Mouse (Mus musculus): ENCODE results near the gene Sh3bgrl2. TPM values are rescaled to one million over a fixed set of nuclear protein-coding genes. Genes with fewer than 3 reads are reported as not detected.

The Sh3bgrl2 gene
- polyA plus RNA-seq, 2 experiments = 3.5 to 9.7 TPM

- no peak overlapping the region for H3K4me3 ChIP-seq (ENCODE audit: insufficient read depth in 1 of 2, low read depth in 2 of 2, low read length in 2 of 2)
- no peak overlapping the region for H3K9ac ChIP-seq (replicated peaks)
- H3K27ac ChIP-seq = no peak overlapping the region
- no peaks in the 10 kb centered on the region for H3K4me1 ChIP-seq (replicated peaks; ENCODE audit: control insufficient read depth in 2 of 2, insufficient read depth in 2 of 2, low read length in 1 of 2)
- TF ChIP-seq EP300 (IDR thresholded peaks at IDR 0.05; ENCODE audit: low read depth) (no peak), CTCF (IDR thresholded peaks at IDR 0.05; ENCODE audit: low read depth) (no peak)
- H3K27me3 ChIP-seq (ENCODE audit: control insufficient read depth, insufficient read depth, low read length) = no peaks in the 10 kb centered on the region
- H3K4me2 ChIP-seq (ENCODE audit: low read depth) = no peak overlapping the region
- DNase-seq (ENCODE audit: low read depth in 3 of 3, low spot score in 3 of 3) = no peak
- no peaks in the 10 kb centered on the region for H3K36me3 ChIP-seq (replicated peaks; ENCODE audit: control insufficient read depth, insufficient read depth, low read depth)
- 61% methylated on average over 10 of the region's 10 CpGs for WGBS (ENCODE audit: insufficient replicate concordance)
- no peaks in the 10 kb centered on the region for H3K9me3 ChIP-seq (ENCODE audit: control insufficient read depth, low read length)
- no peak for ATAC-seq (ENCODE audit: insufficient read depth)
These were observed 52.3 kb downstream of the Sh3bgrl2 start for GRCm38 (mm10) chr9:83600286-83601048.

DNA sequence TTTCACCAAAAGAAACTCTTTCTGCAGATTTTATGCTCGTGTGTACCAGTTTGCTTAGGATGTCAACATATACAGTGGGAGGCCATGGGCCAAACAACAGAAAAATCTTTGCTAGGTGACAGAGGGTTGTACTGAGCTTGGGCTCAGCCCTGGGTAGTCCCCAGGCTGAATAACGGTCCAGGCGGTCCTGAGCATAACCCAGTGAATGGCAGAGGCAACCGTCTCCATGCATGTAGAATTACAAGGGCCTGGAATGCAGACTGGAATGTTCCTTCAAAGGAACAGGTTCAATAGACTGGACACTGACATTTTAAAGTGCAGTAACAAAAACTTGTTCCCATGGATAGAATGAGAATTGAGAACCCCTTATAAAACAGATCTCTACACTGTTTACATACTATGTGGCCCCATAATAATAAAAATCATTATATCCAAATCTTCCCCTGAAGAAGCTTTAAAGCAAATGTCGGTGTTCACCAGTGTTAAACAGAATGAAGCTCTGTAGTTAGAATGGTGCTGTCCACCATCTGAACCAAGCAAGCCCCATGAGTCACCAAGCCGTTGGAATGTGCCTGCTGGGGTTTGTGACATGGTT is 54.1 kb downstream of the Sh3bgrl2 start:
- Histone ChIP-seq H3K27me3 (ENCODE audit: control insufficient read depth, insufficient read depth, low read length) (no peaks in the 10 kb centered on the region), H3K4me1 (replicated peaks; ENCODE audit: control insufficient read depth in 2 of 2, insufficient read depth in 2 of 2, low read length in 1 of 2) (no peaks in the 10 kb centered on the region), H3K4me2 (ENCODE audit: low read depth) (no peak overlapping the region), H3K9ac (replicated peaks) (no peak overlapping the region), H3K27ac (no peak overlapping the region), H3K9me3 (ENCODE audit: control insufficient read depth, low read length) (no peaks in the 10 kb centered on the region), H3K4me3 (ENCODE audit: insufficient read depth in 1 of 2, low read depth in 2 of 2, low read length in 2 of 2) (no peak overlapping the region), H3K36me3 (replicated peaks; ENCODE audit: control insufficient read depth, insufficient read depth, low read depth) (no peaks in the 10 kb centered on the region)
- WGBS (ENCODE audit: insufficient replicate concordance) = 61% methylated on average over 6 of the region's 6 CpGs
- TF ChIP-seq EP300 (IDR thresholded peaks at IDR 0.05; ENCODE audit: low read depth) = no peak
- no peak for TF ChIP-seq CTCF (IDR thresholded peaks at IDR 0.05; ENCODE audit: low read depth)
- ATAC-seq (ENCODE audit: insufficient read depth) (no peak), DNase-seq (ENCODE audit: low read depth in 3 of 3, low spot score in 3 of 3) (no peak)

DNA sequence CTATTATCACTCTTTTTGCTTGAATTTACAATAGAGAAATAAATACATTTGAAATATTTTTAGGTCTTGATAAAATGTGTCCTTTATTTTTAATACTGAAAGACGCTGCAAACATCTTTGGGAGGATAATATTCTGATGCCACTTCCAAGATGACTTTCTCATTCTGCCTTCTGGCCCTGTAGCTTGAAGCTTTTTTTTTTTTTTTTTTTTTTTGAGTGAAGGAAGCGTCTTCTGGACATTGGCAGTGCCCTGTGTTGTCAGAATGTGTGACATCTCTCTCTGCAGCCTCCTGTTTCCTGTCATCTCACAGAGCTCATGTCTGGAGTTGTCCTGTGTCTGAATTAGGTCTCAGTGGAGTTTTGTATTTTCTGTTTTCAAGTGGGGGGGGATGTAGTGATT is 55.0 kb downstream of the Sh3bgrl2 start:
- no peak overlapping the region for H3K27ac ChIP-seq
- no peaks in the 10 kb centered on the region for H3K9me3 ChIP-seq (ENCODE audit: control insufficient read depth, low read length)
- TF ChIP-seq CTCF (IDR thresholded peaks at IDR 0.05; ENCODE audit: low read depth) (no peak), EP300 (IDR thresholded peaks at IDR 0.05; ENCODE audit: low read depth) (no peak)
- ATAC-seq (ENCODE audit: insufficient read depth) = no peak
- 53% methylated on average over 2 of the region's 2 CpGs for WGBS (ENCODE audit: insufficient replicate concordance)
- H3K36me3 ChIP-seq (replicated peaks; ENCODE audit: control insufficient read depth, insufficient read depth, low read depth) = no peaks in the 10 kb centered on the region
- no peaks in the 10 kb centered on the region for H3K4me1 ChIP-seq (replicated peaks; ENCODE audit: control insufficient read depth in 2 of 2, insufficient read depth in 2 of 2, low read length in 1 of 2)
- H3K4me2 ChIP-seq (ENCODE audit: low read depth) = no peak overlapping the region
- H3K27me3 ChIP-seq (ENCODE audit: control insufficient read depth, insufficient read depth, low read length) = no peaks in the 10 kb centered on the region
- H3K4me3 ChIP-seq (ENCODE audit: insufficient read depth in 1 of 2, low read depth in 2 of 2, low read length in 2 of 2) = no peak overlapping the region
- H3K9ac ChIP-seq (replicated peaks) = no peak overlapping the region
- no peak for DNase-seq (ENCODE audit: low read depth in 3 of 3, low spot score in 3 of 3)

DNA sequence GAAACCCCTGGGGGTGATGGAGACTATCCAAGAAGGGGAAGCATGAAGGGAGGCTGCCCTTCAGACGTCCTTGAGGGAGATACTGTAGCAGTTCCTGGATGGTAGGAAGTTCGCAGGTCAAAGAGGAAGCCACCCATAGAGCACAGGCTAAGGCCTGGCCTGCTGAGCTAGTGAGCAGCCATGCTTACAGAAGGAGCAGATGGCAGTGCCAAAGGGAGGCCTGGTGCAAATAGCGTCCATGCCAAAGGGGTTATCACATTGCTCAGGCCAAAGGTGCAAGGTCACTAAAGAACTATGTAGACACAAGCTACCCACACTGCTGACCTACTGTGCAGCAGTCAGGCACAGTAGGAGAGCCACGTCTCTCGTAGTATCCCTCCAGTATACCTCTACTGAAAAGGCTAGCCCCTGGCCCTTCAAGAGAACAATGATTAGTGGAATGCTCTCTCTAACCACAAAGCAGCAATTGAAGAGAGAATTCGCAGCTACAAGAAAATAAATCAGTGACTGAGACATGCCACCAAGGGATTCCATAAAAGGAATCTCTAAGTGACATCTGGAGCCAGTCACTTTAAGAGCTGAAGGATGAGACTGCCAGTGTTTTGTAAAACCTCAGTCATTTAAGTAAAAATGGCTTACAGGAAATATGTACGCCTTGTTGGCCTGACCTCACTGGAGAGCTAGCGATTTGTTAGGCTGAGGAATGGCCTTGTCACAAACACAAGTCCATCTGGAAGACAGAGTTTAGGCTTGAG is 57.9 kb downstream of the Sh3bgrl2 start:
- H3K4me1 ChIP-seq (replicated peaks; ENCODE audit: control insufficient read depth in 2 of 2, insufficient read depth in 2 of 2, low read length in 1 of 2) = no peaks in the 10 kb centered on the region
- ATAC-seq (ENCODE audit: insufficient read depth) (no peak), DNase-seq (ENCODE audit: low read depth in 3 of 3, low spot score in 3 of 3) (no peak)
- 46% methylated on average over 8 of the region's 8 CpGs for WGBS (ENCODE audit: insufficient replicate concordance)
- H3K4me3 ChIP-seq (ENCODE audit: insufficient read depth in 1 of 2, low read depth in 2 of 2, low read length in 2 of 2) = no peak overlapping the region
- no peaks in the 10 kb centered on the region for H3K36me3 ChIP-seq (replicated peaks; ENCODE audit: control insufficient read depth, insufficient read depth, low read depth)
- H3K27me3 ChIP-seq (ENCODE audit: control insufficient read depth, insufficient read depth, low read length) = no peaks in the 10 kb centered on the region
- no peak overlapping the region for H3K9ac ChIP-seq (replicated peaks)
- H3K4me2 ChIP-seq (ENCODE audit: low read depth) = no peak overlapping the region
- TF ChIP-seq CTCF (IDR thresholded peaks at IDR 0.05; ENCODE audit: low read depth) = no peak
- no peak for TF ChIP-seq EP300 (IDR thresholded peaks at IDR 0.05; ENCODE audit: low read depth)
- no peak overlapping the region for H3K27ac ChIP-seq
- no peaks in the 10 kb centered on the region for H3K9me3 ChIP-seq (ENCODE audit: control insufficient read depth, low read length)

DNA sequence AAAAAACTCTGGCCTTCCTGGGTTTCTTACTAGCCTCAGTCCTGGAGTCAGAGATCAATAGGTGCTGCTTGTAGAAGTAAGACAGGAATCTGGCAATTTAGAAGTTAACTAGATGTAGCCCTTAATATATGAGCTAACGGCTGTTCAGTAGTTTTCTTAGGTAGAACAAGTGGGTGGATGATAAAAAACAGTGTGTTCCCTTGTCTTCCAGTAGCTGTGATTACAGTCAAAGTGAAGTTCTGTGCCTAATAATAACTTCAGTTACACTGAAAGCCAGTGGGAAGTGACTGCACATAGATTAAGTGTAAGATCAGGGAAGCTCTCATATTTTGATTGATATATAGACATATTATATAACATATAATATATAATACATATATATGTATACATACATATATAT is 60.0 kb downstream of the Sh3bgrl2 start:
- Histone ChIP-seq H3K27ac (no peak overlapping the region), H3K27me3 (ENCODE audit: control insufficient read depth, insufficient read depth, low read length) (no peaks in the 10 kb centered on the region), H3K9ac (replicated peaks) (no peak overlapping the region), H3K9me3 (ENCODE audit: control insufficient read depth, low read length) (no peaks in the 10 kb centered on the region), H3K36me3 (replicated peaks; ENCODE audit: control insufficient read depth, insufficient read depth, low read depth) (no peaks in the 10 kb centered on the region), H3K4me3 (ENCODE audit: insufficient read depth in 1 of 2, low read depth in 2 of 2, low read length in 2 of 2) (no peak overlapping the region), H3K4me2 (ENCODE audit: low read depth) (no peak overlapping the region), H3K4me1 (replicated peaks; ENCODE audit: control insufficient read depth in 2 of 2, insufficient read depth in 2 of 2, low read length in 1 of 2) (no peaks in the 10 kb centered on the region)
- ATAC-seq (ENCODE audit: insufficient read depth) (no peak), DNase-seq (ENCODE audit: low read depth in 3 of 3, low spot score in 3 of 3) (no peak)
- WGBS (ENCODE audit: insufficient replicate concordance) = 50% methylated on average over 1 of the region's 1 CpGs
- no peak for TF ChIP-seq EP300 (IDR thresholded peaks at IDR 0.05; ENCODE audit: low read depth)
- TF ChIP-seq CTCF (IDR thresholded peaks at IDR 0.05; ENCODE audit: low read depth) = no peak
